Mouse (Mus musculus): Measurements from ENCODE around the gene Tpt1. TPM values are rescaled to one million over a fixed set of nuclear protein-coding genes. Genes with fewer than 3 reads are reported as not detected.

The Tpt1 gene
- total and polyA plus RNA-seq, 3 experiments, result 698 to 1,876 (median 1,607) TPM

GRCm38 (mm10) chr14:75807800-75808199 is 37.1 kb upstream of the Tpt1 start:
- dilution Hi-C loops (cut with MboI; ENCODE audit: extremely low pct_ligation_motif_present, extremely low pct_unique_long_range_greater_than_20kb, low sequenced_read_pairs), result no loop called here
- no peaks in the 10 kb centered on the region for H3K36me3 ChIP-seq (replicated peaks in 1 of 2; ENCODE audit: control insufficient read depth in 1 of 2, insufficient read depth in 1 of 2, low read length in 1 of 2)
- no peaks in the 10 kb centered on the region for H3K27me3 ChIP-seq (replicated peaks)
- in situ Hi-C loops (cut with MboI; ENCODE audit: low pct_ligation_motif_present, low pct_unique_long_range_greater_than_20kb, low sequenced_read_pairs), result no loop called here
- no peak for DNase-seq (ENCODE audit: extremely low read depth)
- H3K27ac ChIP-seq (ENCODE audit: insufficient read depth, low read depth), result no peak overlapping the region
- H3K9me3 ChIP-seq (replicated peaks; ENCODE audit: low read length), result no peaks in the 10 kb centered on the region
- 0 out of 2 replicates have a peak overlapping the region, but pooled peaks have one; percentile 2 for H3K4me2 ChIP-seq (ENCODE audit: insufficient read depth, low read depth, poor library complexity, severe bottlenecking)
- H3K9ac ChIP-seq (ENCODE audit: insufficient read depth, low read depth), result no peak overlapping the region
- TF ChIP-seq MYC (IDR thresholded peaks at IDR 0.05; ENCODE audit: low read depth, low read length) (no peak), MXI1 (IDR thresholded peaks at IDR 0.05; ENCODE audit: low read depth, low read length) (no peak), JUN (IDR thresholded peaks at IDR 0.05; ENCODE audit: insufficient read depth, low read depth, low read length) (no peak), POLR2AphosphoS2 (IDR thresholded peaks at IDR 0.05; ENCODE audit: low read depth, low read length) (no peak), ZNF384 (IDR thresholded peaks at IDR 0.05; ENCODE audit: low read depth, low read length) (no peak)
- no peak overlapping the region for H3K4me3 ChIP-seq (replicated peaks in 1 of 3; ENCODE audit: low read depth in 2 of 3, low read length in 2 of 3, poor library complexity in 1 of 3)
- H3K4me1 ChIP-seq (ENCODE audit: control insufficient read depth in 1 of 2, insufficient read depth in 2 of 2), result peaks cover 6 to 18% of the 10 kb centered on the region in 2 experiments
- no peaks in the 10 kb centered on the region for H3K79me2 ChIP-seq (replicated peaks; ENCODE audit: control insufficient read depth, extremely low read depth, insufficient read depth, poor library complexity, severe bottlenecking)

DNA sequence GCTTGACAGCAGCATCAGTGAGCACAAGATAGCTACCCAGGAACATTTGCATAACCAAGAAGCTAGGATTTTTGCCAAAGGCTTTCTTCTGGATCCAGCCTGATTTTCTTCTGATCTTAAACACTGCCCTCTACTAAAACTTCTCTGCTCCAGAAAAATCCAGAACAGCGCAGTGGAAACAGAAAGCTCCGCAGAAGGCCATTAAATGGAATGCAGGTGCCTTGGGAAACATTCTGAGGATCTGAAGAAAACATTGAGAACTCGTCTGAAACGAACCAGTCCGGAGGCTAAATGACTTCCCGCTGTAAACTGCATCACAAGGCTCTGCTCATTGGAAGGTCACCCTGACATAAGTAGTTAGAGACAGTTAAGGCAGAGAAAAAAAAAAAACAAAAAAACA is 35.0 kb upstream of the Tpt1 start:
- Histone ChIP-seq H3K9ac (ENCODE audit: insufficient read depth, low read depth) (no peak overlapping the region), H3K4me1 (ENCODE audit: control insufficient read depth in 1 of 2, insufficient read depth in 2 of 2) (peaks cover 4 to 7% of the 10 kb centered on the region in 2 experiments; a peak in 2 of 4 replicates), H3K79me2 (replicated peaks; ENCODE audit: control insufficient read depth, extremely low read depth, insufficient read depth, poor library complexity, severe bottlenecking) (no peaks in the 10 kb centered on the region), H3K27me3 (replicated peaks) (no peaks in the 10 kb centered on the region), H3K4me3 (replicated peaks in 1 of 3; ENCODE audit: low read depth in 2 of 3, low read length in 2 of 3, poor library complexity in 1 of 3) (no peak overlapping the region), H3K27ac (ENCODE audit: insufficient read depth, low read depth) (no peak overlapping the region), H3K9me3 (replicated peaks; ENCODE audit: low read length) (no peaks in the 10 kb centered on the region), H3K36me3 (replicated peaks in 1 of 2; ENCODE audit: control insufficient read depth in 1 of 2, insufficient read depth in 1 of 2, low read length in 1 of 2) (no peaks in the 10 kb centered on the region), H3K4me2 (ENCODE audit: insufficient read depth, low read depth, poor library complexity, severe bottlenecking) (0 out of 2 replicates have a peak overlapping the region, but pooled peaks have one; percentile 3)
- DNase-seq (ENCODE audit: extremely low read depth), result no peak
- TF ChIP-seq GABPA (IDR thresholded peaks at IDR 0.05; ENCODE audit: insufficient replicate concordance, low read depth, low read length), result no peak
- no peak for TF ChIP-seq RCOR1 (conservative IDR thresholded peaks at IDR 0.05; ENCODE audit: low read depth, low read length)
- TF ChIP-seq UBTF (IDR thresholded peaks at IDR 0.05; ENCODE audit: low read depth, low read length), result no peak
- no peak for TF ChIP-seq CHD1 (IDR thresholded peaks at IDR 0.05; ENCODE audit: low read depth, low read length)
- no peak for TF ChIP-seq JUN (IDR thresholded peaks at IDR 0.05; ENCODE audit: insufficient read depth, low read depth, low read length)
- no peak for TF ChIP-seq MAX (IDR thresholded peaks at IDR 0.05; ENCODE audit: low read length)
- no peak for TF ChIP-seq BHLHE40 (IDR thresholded peaks at IDR 0.05; ENCODE audit: low read depth, low read length)
- TF ChIP-seq ZC3H11A (IDR thresholded peaks at IDR 0.05; ENCODE audit: low read depth, low read length), result no peak
- TF ChIP-seq ELF1 (IDR thresholded peaks at IDR 0.05; ENCODE audit: low read depth, low read length), result no peak
- no peak for TF ChIP-seq TBP (conservative IDR thresholded peaks at IDR 0.05; ENCODE audit: low read depth, low read length)
- no peak for TF ChIP-seq CHD2 (IDR thresholded peaks at IDR 0.05; ENCODE audit: low read length)
- no peak for TF ChIP-seq ZMIZ1 (IDR thresholded peaks at IDR 0.05; ENCODE audit: low read depth, low read length)
- TF ChIP-seq JUND (conservative IDR thresholded peaks at IDR 0.05; ENCODE audit: low read depth, low read length), result no peak
- TF ChIP-seq ZKSCAN1 (IDR thresholded peaks at IDR 0.05; ENCODE audit: borderline replicate concordance, low read depth, low read length), result no peak
- TF ChIP-seq ZNF384 (IDR thresholded peaks at IDR 0.05; ENCODE audit: low read depth, low read length), result no peak
- TF ChIP-seq MXI1 (IDR thresholded peaks at IDR 0.05; ENCODE audit: low read depth, low read length), result no peak
- no peak for TF ChIP-seq PAX5 (IDR thresholded peaks at IDR 0.05; ENCODE audit: low read length)
- in situ Hi-C loops (cut with MboI; ENCODE audit: low pct_ligation_motif_present, low pct_unique_long_range_greater_than_20kb, low sequenced_read_pairs), result no loop called here
- dilution Hi-C loops (cut with MboI; ENCODE audit: extremely low pct_ligation_motif_present, extremely low pct_unique_long_range_greater_than_20kb, low sequenced_read_pairs), result no loop called here

Data from CH12.LX (cell line).